Mouse (Mus musculus): ENCODE measurements at regions not wholly inside any gene's neighbourhood (a gene's known extent, or its start where the extent isn't known, plus 50 kb on each side); places are given as distances from the start of the nearest gene placed in this dataset.

- TF ChIP-seq CTCF (conservative IDR thresholded peaks at IDR 0.05; ENCODE audit: low read length) = no peak
- TF ChIP-seq NANOG (IDR thresholded peaks at IDR 0.05; ENCODE audit: borderline replicate concordance, low read length) = no peak
Measured at GRCm38 (mm10) chr11:113190520-113190919, 408.5 kb downstream of the Sox9 start.
